Comparison of ENCODE assay signal across 10 mouse cellular contexts in the genomic region with DNA sequence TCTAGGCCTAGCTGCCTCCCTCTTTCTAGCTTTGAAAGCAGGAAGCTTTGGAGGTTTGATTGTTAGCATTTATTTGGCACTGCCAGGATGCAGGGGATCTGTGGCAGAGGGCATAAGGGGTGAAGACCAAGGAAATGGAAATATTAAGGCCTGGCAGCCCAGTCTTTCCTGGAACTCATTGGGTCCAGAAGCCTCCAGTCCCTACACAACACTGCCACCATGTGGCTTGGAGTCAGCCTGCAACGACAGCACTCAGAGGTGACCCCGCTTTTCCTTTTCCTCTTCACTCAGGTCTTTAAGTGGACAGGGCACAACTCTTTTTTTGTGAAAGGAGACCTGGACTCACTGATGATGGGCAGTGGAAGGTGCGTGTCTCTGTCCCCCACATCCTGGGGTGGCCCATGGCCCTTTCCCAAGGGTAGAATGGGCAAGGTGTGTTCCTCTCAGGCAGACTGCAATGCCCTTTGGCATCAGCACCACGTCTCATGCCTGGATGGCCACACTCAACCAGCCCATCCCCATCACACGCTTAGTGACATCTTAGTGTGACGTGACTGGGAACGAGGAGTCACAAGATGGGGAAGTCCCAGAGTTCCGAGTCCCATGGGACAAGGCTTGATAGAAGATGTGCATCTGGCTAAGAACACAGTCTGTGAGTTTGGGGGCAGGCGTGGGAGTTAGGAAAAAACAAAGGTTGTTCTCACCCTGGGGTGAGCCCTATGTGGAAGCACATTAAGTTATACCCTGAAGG. TPM values are rescaled to one million over a fixed set of nuclear protein-coding genes. Genes with fewer than 3 reads are reported as not detected.
DNase-seq lines count a peak whose midpoint lies in the region; ATAC-seq and TF ChIP-seq lines count a peak whose summit lies in the region.
"Had no signal": no experiment of that assay in that cellular context is flagged by ENCODE, and none has a peak within 500 bp of the region (broad histone marks: within the 10 kb centered on the region; RNA-seq: fewer than 3 reads in every experiment).

No protein-coding gene starts in this region.

- no peaks in the 10 kb centered on the region for H3K79me2 ChIP-seq in CH12.LX (replicated peaks; ENCODE audit: control insufficient read depth, extremely low read depth, insufficient read depth, poor library complexity, severe bottlenecking)

- dilution Hi-C loops in CH12.LX (cut with MboI; ENCODE audit: extremely low pct_ligation_motif_present, extremely low pct_unique_long_range_greater_than_20kb, low sequenced_read_pairs): no loop called here

- in situ Hi-C loops in CH12.LX (cut with MboI; ENCODE audit: low pct_ligation_motif_present, low pct_unique_long_range_greater_than_20kb, low sequenced_read_pairs): loop anchor here (25.0 kb wide), 1 partner anchor 208 kb away; a partner anchor contains a TSS

- no peak overlapping the region for H3K4me3 ChIP-seq in CH12.LX (replicated peaks in 1 of 3; ENCODE audit: low read depth in 2 of 3, low read length in 2 of 3, poor library complexity in 1 of 3)
- H3K4me3 ChIP-seq in lung, adult 2 months (replicated peaks; ENCODE audit: extremely low read depth, low read depth, low read length): no peak overlapping the region

- H3K9ac ChIP-seq in CH12.LX (ENCODE audit: insufficient read depth, low read depth): no peak overlapping the region

- peak; percentile 78 to 92 for TF ChIP-seq CTCF in CH12.LX (conservative IDR thresholded peaks at IDR 0.05 in 1 of 2, IDR thresholded peaks at IDR 0.05 in 1 of 2; ENCODE audit: low read depth in 2 of 2, low read length in 2 of 2)
- peak; percentile 98 for TF ChIP-seq CTCF in lung, adult 2 months (IDR thresholded peaks at IDR 0.05; ENCODE audit: insufficient read depth, low read length)

- no peaks in the 10 kb centered on the region for H3K9me3 ChIP-seq in CH12.LX (replicated peaks; ENCODE audit: low read length)

- WGBS in lung, adult 2 months: 54% methylated on average over 9 of the region's 9 CpGs

- H3K36me3 ChIP-seq in CH12.LX (replicated peaks in 1 of 2; ENCODE audit: control insufficient read depth in 1 of 2, insufficient read depth in 1 of 2, low read length in 1 of 2): peaks cover 22 to 43% of the 10 kb centered on the region in 2 experiments

- DNase-seq in CH12.LX (ENCODE audit: extremely low read depth): peak; percentile 80
- DNase-seq in R1 (ENCODE audit: low read depth, low spot score): peak; percentile 53
- DNase-seq in cerebellum, postnatal 25 days: peak; percentile 87 to 92
- peak; percentile 43 for DNase-seq in gastrocnemius, postnatal 25 days
- peak; percentile 65 for DNase-seq in kidney, adult 9 months
- peak; percentile 74 for DNase-seq in lung, adult 2 months
- peak; percentile 76 for DNase-seq in ovary, postnatal 36 days (ENCODE audit: low spot score)

- H3K4me1 ChIP-seq in CH12.LX (ENCODE audit: control insufficient read depth in 1 of 2, insufficient read depth in 2 of 2): peaks cover 4 to 75% of the 10 kb centered on the region in 2 experiments; a peak in 3 of 4 replicates
- no peaks in the 10 kb centered on the region for H3K4me1 ChIP-seq in lung, adult 2 months (ENCODE audit: control insufficient read depth, insufficient read depth, low read length)

- no peak for ATAC-seq in erythroblast, adult 5-6 weeks (replicated peaks; ENCODE audit: low FRiP score, poor library complexity, severe bottlenecking)

- no peak for TF ChIP-seq EP300 in CH12.LX (IDR thresholded peaks at IDR 0.05; ENCODE audit: low read length)

- TF ChIP-seq RAD21 in CH12.LX (IDR thresholded peaks at IDR 0.05; ENCODE audit: low read depth, low read length): peak; percentile 93

- TF ChIP-seq POLR2A in CH12.LX (IDR thresholded peaks at IDR 0.05; ENCODE audit: low read depth, low read length): no peak
- TF ChIP-seq POLR2A in lung, adult 2 months (IDR thresholded peaks at IDR 0.05; ENCODE audit: borderline replicate concordance, extremely low read depth, low read depth, low read length): no peak

- H3K4me2 ChIP-seq in CH12.LX (ENCODE audit: insufficient read depth, low read depth, poor library complexity, severe bottlenecking): no peak overlapping the region

- no peaks in the 10 kb centered on the region for H3K27me3 ChIP-seq in CH12.LX (replicated peaks)

- H3K27ac ChIP-seq in CH12.LX (ENCODE audit: insufficient read depth, low read depth): no peak overlapping the region

TF ChIP-seq in CH12.LX, 34 proteins besides CTCF, POLR2A, EP300 and RAD21:
- TF ChIP-seq SMC3 (IDR thresholded peaks at IDR 0.05; ENCODE audit: low read depth, low read length): peak; percentile 79
- no peak for TF ChIP-seq NRF1 (IDR thresholded peaks at IDR 0.05; ENCODE audit: low read depth, low read length)

RNA-seq across cellular contexts. Expression of a gene that starts 8.3 kb away (rescaled TPM):
- total RNA-seq in CH12.LX (2012; rRNA removed): not detected in 2 replicates
- total RNA-seq in CH12.LX (2014; rRNA removed): not detected in 2 replicates
- not detected in 2 replicates for polyA plus RNA-seq in CH12.LX (2012; ENCODE audit: insufficient read length, low read depth)
- total RNA-seq in gastrocnemius, postnatal 25 days (2021): not detected
- not detected in 2 replicates for polyA plus RNA-seq in lung, adult 2 months (2012; rRNA removed)
- total RNA-seq in erythroblast, adult 5-6 weeks (2015; ENCODE audit: low replicate concordance): not detected in 2 replicates
- total RNA-seq in erythroblast, adult 5-6 weeks (2017; ENCODE audit: low replicate concordance): not detected in 2 replicates
- polyA plus RNA-seq: heart, embryonic 14.5 days; stomach, embryonic 16.5 days had no signal

RNA-seq across cellular contexts. Expression of a gene that starts 16.1 kb away (rescaled TPM):
- total RNA-seq in CH12.LX (2012; rRNA removed): 1.0 and 2.0 TPM in 2 replicates
- total RNA-seq in CH12.LX (2014; rRNA removed): 0.31 and 0.39 TPM in 2 replicates
- 1.8 and 2.0 TPM in 2 replicates for polyA plus RNA-seq in CH12.LX (2012; ENCODE audit: insufficient read length, low read depth)
- total RNA-seq in gastrocnemius, postnatal 25 days (2021): 1 to 10 TPM; 4.5 to 5.0 TPM
- 34.1 and 37.1 TPM in 2 replicates for polyA plus RNA-seq in lung, adult 2 months (2012; rRNA removed)
- 0.21 and 1.3 TPM in 2 replicates for total RNA-seq in erythroblast, adult 5-6 weeks (2015; ENCODE audit: low replicate concordance)
- total RNA-seq in erythroblast, adult 5-6 weeks (2017; ENCODE audit: low replicate concordance): 0.56 and 1.1 TPM in 2 replicates

RNA-seq across cellular contexts. Expression of a gene that starts 39.9 kb away (rescaled TPM):
- 32.8 and 33.2 TPM in 2 replicates for total RNA-seq in CH12.LX (2012; rRNA removed)
- total RNA-seq in CH12.LX (2014; rRNA removed): 67.9 and 79.7 TPM in 2 replicates
- polyA plus RNA-seq in CH12.LX (2012; ENCODE audit: insufficient read length, low read depth): 79.5 and 81.1 TPM in 2 replicates
- total RNA-seq in gastrocnemius, postnatal 25 days (2021): 10 to 100 TPM; 12.0 to 14.5 TPM
- 69.9 and 85.8 TPM in 2 replicates for polyA plus RNA-seq in lung, adult 2 months (2012; rRNA removed)
- 69.9 and 105 TPM in 2 replicates for total RNA-seq in erythroblast, adult 5-6 weeks (2015; ENCODE audit: low replicate concordance)
- 81.6 and 89.4 TPM in 2 replicates for total RNA-seq in erythroblast, adult 5-6 weeks (2017; ENCODE audit: low replicate concordance)
